Mouse (Mus musculus): ENCODE results near the gene Srd5a1. TPM values are rescaled to one million over a fixed set of nuclear protein-coding genes. Genes with fewer than 3 reads are reported as not detected.
"Not testable (repeated sequence)": the region's sequence is repeated elsewhere in the genome, so short reads cannot be mapped to it uniquely, and the experiment has no call there.

Srd5a1 gene
- polyA plus RNA-seq, 1 experiment from 2014 or later: 3.0 TPM

DNA sequence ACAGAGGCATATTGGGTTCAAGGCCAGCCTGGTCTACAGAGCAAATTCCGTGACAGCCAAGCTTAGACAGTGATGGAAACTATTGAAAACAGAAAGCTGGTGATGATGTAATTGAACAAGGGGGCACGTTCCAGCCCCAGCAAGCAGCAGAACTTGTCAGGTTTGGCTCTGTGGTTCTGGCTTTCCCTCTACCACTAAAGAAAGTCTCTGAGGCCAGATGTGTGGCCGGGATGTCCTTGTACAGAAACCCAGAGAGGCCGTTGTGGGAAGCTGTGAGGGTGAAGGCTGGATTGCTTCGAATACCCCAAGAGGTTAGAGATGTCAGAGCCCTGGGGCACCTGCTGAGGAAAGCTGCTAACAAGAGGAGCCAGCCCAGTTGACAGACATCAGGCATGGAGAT lies 28.0 kb upstream of the Srd5a1 start:
- no peak overlapping the region for H3K4me2 ChIP-seq
- peaks cover 51% of the 10 kb centered on the region for H3K36me3 ChIP-seq (replicated peaks)
- H3K9ac ChIP-seq: no peak overlapping the region
- no peaks in the 10 kb centered on the region for H3K9me3 ChIP-seq (replicated peaks)
- H3K4me3 ChIP-seq (replicated peaks): no peak overlapping the region
- WGBS (ENCODE audit: insufficient replicate concordance): 71% methylated on average over 5 of the region's 5 CpGs
- H3K27ac ChIP-seq (replicated peaks): no peak overlapping the region
- no peak for ATAC-seq (ENCODE audit: insufficient read depth)
- no peaks in the 10 kb centered on the region for H3K27me3 ChIP-seq
- peaks cover 8% of the 10 kb centered on the region; the same call in 1 of the 2 replicates for H3K4me1 ChIP-seq (replicated peaks)

- H3K9me3 ChIP-seq (replicated peaks): no peaks in the 10 kb centered on the region
- peaks cover 62% of the 10 kb centered on the region for H3K36me3 ChIP-seq (replicated peaks)
- WGBS (ENCODE audit: insufficient replicate concordance): 63% methylated on average over 6 of the region's 6 CpGs
- no peaks in the 10 kb centered on the region for H3K27me3 ChIP-seq
- H3K4me3 ChIP-seq (replicated peaks): no peak overlapping the region
- no peak overlapping the region for H3K9ac ChIP-seq
- peaks cover 6% of the 10 kb centered on the region; the same call in 1 of the 2 replicates for H3K4me1 ChIP-seq (replicated peaks)
- no peak overlapping the region for H3K27ac ChIP-seq (replicated peaks)
- no peak overlapping the region for H3K4me2 ChIP-seq
- peak; percentile 41; the same call in 1 of the 2 replicates for ATAC-seq (ENCODE audit: insufficient read depth)
These were observed 26.9 kb upstream of the Srd5a1 start for GRCm38 (mm10) chr13:69638108-69638626.

DNA sequence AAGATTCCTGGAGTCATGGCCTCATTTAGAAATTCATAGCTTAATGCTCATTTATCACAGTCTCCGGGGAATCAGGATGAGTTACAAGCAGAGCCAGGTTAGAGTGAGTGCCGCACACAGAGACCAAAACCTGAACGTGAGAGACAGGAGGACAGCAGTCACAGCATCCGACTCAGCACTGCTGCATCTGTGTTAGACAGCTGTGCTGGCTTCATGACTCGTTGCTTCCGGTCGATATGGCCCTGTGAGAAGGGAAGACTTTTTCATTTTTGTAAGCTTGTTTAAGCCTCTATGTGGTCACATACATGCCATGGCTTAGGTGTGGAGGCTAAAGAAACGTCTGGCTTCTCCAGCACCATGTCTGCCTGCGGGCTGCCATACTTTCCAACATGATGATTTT lies 26.4 kb upstream of the Srd5a1 start:
- 75% methylated on average over 9 of the region's 9 CpGs for WGBS (ENCODE audit: insufficient replicate concordance)
- Histone ChIP-seq H3K27me3 (no peaks in the 10 kb centered on the region), H3K9me3 (replicated peaks) (no peaks in the 10 kb centered on the region), H3K4me3 (replicated peaks) (no peak overlapping the region), H3K4me2 (no peak overlapping the region), H3K4me1 (replicated peaks) (peaks cover 6% of the 10 kb centered on the region; the same call in 1 of the 2 replicates), H3K36me3 (replicated peaks) (peaks cover 67% of the 10 kb centered on the region), H3K9ac (no peak overlapping the region), H3K27ac (replicated peaks) (no peak overlapping the region)
- no peak for ATAC-seq (ENCODE audit: insufficient read depth)

DNA sequence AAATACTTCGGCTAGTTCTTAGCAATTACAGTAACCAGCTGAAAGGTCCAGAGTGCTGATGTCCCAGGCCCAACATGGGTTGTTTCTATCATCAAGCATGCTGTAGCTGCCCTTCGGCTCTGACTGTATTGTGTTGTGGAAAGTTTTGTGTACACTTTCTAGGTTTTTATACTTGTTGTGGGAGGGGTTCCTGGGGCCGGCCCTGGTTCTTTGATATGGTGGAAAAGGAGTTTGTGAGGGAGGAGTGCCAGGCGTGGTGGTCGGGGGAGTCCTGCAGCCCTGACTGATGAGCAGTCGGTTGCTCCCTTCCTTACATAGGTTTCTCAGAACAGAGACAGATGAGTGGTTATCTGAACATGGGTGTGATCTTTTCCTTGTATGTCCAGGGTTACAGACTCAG lies 25.6 kb upstream of the Srd5a1 start:
- H3K4me1 ChIP-seq (replicated peaks): peaks cover 6% of the 10 kb centered on the region; the same call in 1 of the 2 replicates
- 67% methylated on average over 6 of the region's 6 CpGs for WGBS (ENCODE audit: insufficient replicate concordance)
- no peak overlapping the region for H3K27ac ChIP-seq (replicated peaks)
- H3K27me3 ChIP-seq: no peaks in the 10 kb centered on the region
- H3K36me3 ChIP-seq (replicated peaks): peaks cover 75% of the 10 kb centered on the region
- H3K4me2 ChIP-seq: no peak overlapping the region
- no peak overlapping the region for H3K9ac ChIP-seq
- no peaks in the 10 kb centered on the region for H3K9me3 ChIP-seq (replicated peaks)
- no peak for ATAC-seq (ENCODE audit: insufficient read depth)
- no peak overlapping the region for H3K4me3 ChIP-seq (replicated peaks)

DNA sequence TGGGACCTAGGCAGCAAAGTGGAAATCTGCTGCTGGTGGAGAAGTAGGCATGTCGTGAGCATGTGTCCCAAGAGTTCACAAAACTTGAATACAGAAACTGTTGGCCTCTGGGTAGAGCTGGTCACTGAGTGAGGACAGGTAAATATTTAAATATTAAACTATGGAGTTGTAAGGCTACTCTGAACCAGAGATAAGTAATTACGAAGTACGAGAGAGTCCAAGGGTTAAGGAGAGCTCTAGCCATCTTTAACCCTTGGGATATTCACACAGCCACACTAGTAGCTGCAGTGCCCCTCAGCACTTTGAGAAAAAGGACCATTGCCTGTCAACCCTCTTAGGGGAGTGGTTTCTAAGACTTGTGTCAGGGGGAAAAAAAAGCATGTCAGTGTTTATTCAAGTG lies 25.1 kb upstream of the Srd5a1 start:
- no peaks in the 10 kb centered on the region for H3K9me3 ChIP-seq (replicated peaks)
- peaks cover 80% of the 10 kb centered on the region for H3K36me3 ChIP-seq (replicated peaks)
- H3K4me1 ChIP-seq (replicated peaks): peaks cover 6% of the 10 kb centered on the region; the same call in 1 of the 2 replicates
- H3K4me3 ChIP-seq (replicated peaks): no peak overlapping the region
- no peak for ATAC-seq (ENCODE audit: insufficient read depth)
- H3K4me2 ChIP-seq: no peak overlapping the region
- H3K27me3 ChIP-seq: no peaks in the 10 kb centered on the region
- no peak overlapping the region for H3K27ac ChIP-seq (replicated peaks)
- no peak overlapping the region for H3K9ac ChIP-seq
- 66% methylated on average over 3 of the region's 3 CpGs for WGBS (ENCODE audit: insufficient replicate concordance)

DNA sequence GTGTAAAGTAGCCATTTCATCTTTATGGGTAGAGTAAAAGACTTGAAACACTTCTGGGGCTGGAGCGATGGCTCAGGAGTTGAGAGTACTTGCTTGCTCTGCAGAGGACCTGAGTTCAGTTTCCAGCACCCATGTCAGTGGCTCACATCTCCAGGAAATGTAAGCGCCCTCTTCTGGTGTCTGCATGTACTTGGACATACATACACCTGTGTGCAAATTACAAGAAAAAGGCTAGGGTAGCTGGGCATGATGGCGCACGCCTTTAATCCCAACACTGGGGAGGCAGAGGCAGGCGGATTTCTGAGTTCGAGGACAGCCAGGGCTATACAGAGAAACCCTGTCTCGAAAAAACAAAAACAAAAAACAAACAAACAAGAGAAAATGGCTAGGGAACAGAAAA lies 24.6 kb upstream of the Srd5a1 start:
- peaks cover 85% of the 10 kb centered on the region for H3K36me3 ChIP-seq (replicated peaks)
- not testable (repeated sequence) for H3K27me3 ChIP-seq; H3K4me2 ChIP-seq; H3K9me3 ChIP-seq (replicated peaks); H3K27ac ChIP-seq (replicated peaks); ATAC-seq (ENCODE audit: insufficient read depth); H3K4me1 ChIP-seq (replicated peaks); H3K9ac ChIP-seq; H3K4me3 ChIP-seq (replicated peaks)
- WGBS (ENCODE audit: insufficient replicate concordance): 78% methylated on average over 7 of the region's 7 CpGs

GRCm38 (mm10) chr13:69633988-69634387 lies 22.7 kb upstream of the Srd5a1 start:
- H3K27me3 ChIP-seq: no peaks in the 10 kb centered on the region
- no peak overlapping the region for H3K4me2 ChIP-seq
- peaks cover 6% of the 10 kb centered on the region; the same call in 1 of the 2 replicates for H3K4me1 ChIP-seq (replicated peaks)
- no peak overlapping the region for H3K4me3 ChIP-seq (replicated peaks)
- no peak for ATAC-seq (ENCODE audit: insufficient read depth)
- no peak overlapping the region for H3K27ac ChIP-seq (replicated peaks)
- 36% methylated on average over 2 of the region's 2 CpGs for WGBS (ENCODE audit: insufficient replicate concordance)
- peaks cover 90% of the 10 kb centered on the region for H3K36me3 ChIP-seq (replicated peaks)
- no peaks in the 10 kb centered on the region for H3K9me3 ChIP-seq (replicated peaks)
- H3K9ac ChIP-seq: no peak overlapping the region

DNA sequence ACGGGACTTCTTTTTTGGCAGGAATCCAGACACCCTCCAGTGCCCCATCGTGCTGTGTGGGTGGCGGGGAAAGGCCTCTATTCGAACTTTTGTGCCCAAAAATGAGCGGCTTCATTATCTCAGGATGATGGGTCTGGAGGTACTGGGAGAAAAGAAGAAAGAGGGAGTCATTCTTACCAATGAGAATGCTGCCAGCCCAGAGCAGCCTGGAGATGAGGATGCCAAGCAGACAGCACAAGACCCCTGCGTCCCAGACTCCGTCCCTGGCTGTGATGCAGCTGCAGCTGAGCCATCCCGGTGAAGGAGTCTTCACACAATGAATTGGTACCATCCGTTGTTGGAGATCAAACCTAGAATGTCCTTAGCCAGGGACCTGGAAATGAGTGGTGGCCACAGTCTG lies 22.3 kb upstream of the Srd5a1 start:
- no peak for ATAC-seq (ENCODE audit: insufficient read depth)
- Histone ChIP-seq H3K9me3 (replicated peaks) (no peaks in the 10 kb centered on the region), H3K4me1 (replicated peaks) (peaks cover 6% of the 10 kb centered on the region; the same call in 1 of the 2 replicates), H3K9ac (no peak overlapping the region), H3K4me2 (no peak overlapping the region), H3K36me3 (replicated peaks) (peaks cover 91% of the 10 kb centered on the region), H3K27me3 (no peaks in the 10 kb centered on the region), H3K4me3 (replicated peaks) (no peak overlapping the region), H3K27ac (replicated peaks) (no peak overlapping the region)
- WGBS (ENCODE audit: insufficient replicate concordance): 72% methylated on average over 9 of the region's 9 CpGs

- H3K36me3 ChIP-seq (replicated peaks): peaks cover 96% of the 10 kb centered on the region
- WGBS (ENCODE audit: insufficient replicate concordance): 74% methylated on average over 4 of the region's 4 CpGs
- no peaks in the 10 kb centered on the region for H3K27me3 ChIP-seq
- H3K4me1 ChIP-seq (replicated peaks): no peaks in the 10 kb centered on the region; the same call in 1 of the 2 replicates
- H3K4me2 ChIP-seq: no peak overlapping the region
- no peak overlapping the region for H3K27ac ChIP-seq (replicated peaks)
- no peaks in the 10 kb centered on the region for H3K9me3 ChIP-seq (replicated peaks)
- no peak for ATAC-seq (ENCODE audit: insufficient read depth)
- H3K9ac ChIP-seq: no peak overlapping the region
- H3K4me3 ChIP-seq (replicated peaks): no peak overlapping the region
These were observed 20.4 kb upstream of the Srd5a1 start for GRCm38 (mm10) chr13:69631659-69632058.

- no peaks in the 10 kb centered on the region for H3K9me3 ChIP-seq (replicated peaks)
- H3K9ac ChIP-seq: no peak overlapping the region
- ATAC-seq (ENCODE audit: insufficient read depth): no peak
- H3K4me3 ChIP-seq (replicated peaks): no peak overlapping the region
- H3K4me1 ChIP-seq (replicated peaks): no peaks in the 10 kb centered on the region; the same call in 1 of the 2 replicates
- H3K27me3 ChIP-seq: no peaks in the 10 kb centered on the region
- no peak overlapping the region for H3K27ac ChIP-seq (replicated peaks)
- H3K36me3 ChIP-seq (replicated peaks): peaks cover 97% of the 10 kb centered on the region
- 81% methylated on average over 3 of the region's 3 CpGs for WGBS (ENCODE audit: insufficient replicate concordance)
- no peak overlapping the region for H3K4me2 ChIP-seq
These were observed 19.9 kb upstream of the Srd5a1 start for GRCm38 (mm10) chr13:69631111-69631510.

GRCm38 (mm10) chr13:69630576-69630975 lies 19.3 kb upstream of the Srd5a1 start:
- Histone ChIP-seq H3K4me1 (replicated peaks) (no peaks in the 10 kb centered on the region; the same call in 1 of the 2 replicates), H3K9ac (no peak overlapping the region), H3K27ac (replicated peaks) (no peak overlapping the region), H3K4me2 (no peak overlapping the region), H3K9me3 (replicated peaks) (no peaks in the 10 kb centered on the region), H3K4me3 (replicated peaks) (no peak overlapping the region), H3K27me3 (no peaks in the 10 kb centered on the region), H3K36me3 (replicated peaks) (peaks cover 99% of the 10 kb centered on the region)
- WGBS (ENCODE audit: insufficient replicate concordance): 74% methylated on average over 8 of the region's 8 CpGs
- ATAC-seq (ENCODE audit: insufficient read depth): no peak

DNA sequence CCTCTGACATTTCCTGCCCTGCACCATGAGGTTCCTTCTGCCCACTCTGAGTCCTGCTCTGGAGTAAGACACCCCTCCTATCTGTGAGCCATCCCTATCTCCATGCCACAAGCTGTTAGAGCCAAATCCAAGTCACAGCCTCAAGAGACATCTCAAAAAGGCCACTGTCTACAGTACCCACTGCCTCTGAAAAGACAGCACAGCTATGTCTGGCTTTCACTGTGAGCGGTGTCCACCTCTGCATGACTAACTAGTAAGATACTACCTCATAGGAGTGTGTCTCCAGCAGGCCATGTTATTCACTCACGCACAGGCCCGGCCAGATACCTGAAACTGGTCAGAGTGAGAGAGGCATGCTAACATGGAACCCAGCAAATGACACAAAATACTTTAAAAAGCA lies 16.7 kb upstream of the Srd5a1 start:
- 80% methylated on average over 3 of the region's 3 CpGs for WGBS (ENCODE audit: insufficient replicate concordance)
- H3K27ac ChIP-seq (replicated peaks): no peak overlapping the region

More for the DNA sequence above, 16.7 kb upstream of the Srd5a1 start:
- no peak overlapping the region for H3K9ac ChIP-seq
- H3K4me1 ChIP-seq (replicated peaks): no peaks in the 10 kb centered on the region
- no peak for ATAC-seq (ENCODE audit: insufficient read depth)
- H3K36me3 ChIP-seq (replicated peaks): peaks cover 99% of the 10 kb centered on the region
- no peak overlapping the region for H3K4me3 ChIP-seq (replicated peaks)
- H3K4me2 ChIP-seq: no peak overlapping the region
- H3K27me3 ChIP-seq: no peaks in the 10 kb centered on the region
- no peaks in the 10 kb centered on the region for H3K9me3 ChIP-seq (replicated peaks)

Measured in liver, embryonic 15.5 days (tissue).